Mouse (Mus musculus) layer of hippocampus, postnatal 36 days (tissue): ENCODE results near the gene Hexim2. TPM values are rescaled to one million over a fixed set of nuclear protein-coding genes. Genes with fewer than 3 reads are reported as not detected.

Experiments used
- DNase-seq, 2 experiments: peaks; one replicate each; pipeline ENCODE4 v3.0.0; 2022
- total RNA-seq, 2 experiments: library from RNA; stranded (reverse); gene quantifications; 2 replicates each; pipeline ENCODE4 v1.2.3; 2021

Hexim2 gene
- total RNA-seq, 2 experiments from 2014 or later = 14.8 to 14.9 TPM

GRCm38 (mm10) chr11:103112552-103112912 is 19.7 kb upstream of the Hexim2 start:
- DNase-seq = no peak

GRCm38 (mm10) chr11:103113005-103113404 is 19.2 kb upstream of the Hexim2 start:
- no peak for DNase-seq

GRCm38 (mm10) chr11:103113771-103114170 is 18.5 kb upstream of the Hexim2 start:
- no peak for DNase-seq

GRCm38 (mm10) chr11:103114270-103114943 is 17.8 kb upstream of the Hexim2 start:
- DNase-seq = no peak

- peak; percentile 81 to 84 for DNase-seq
These were observed 16.8 kb upstream of the Hexim2 start for GRCm38 (mm10) chr11:103115163-103116007.

- peak; percentile 100 for DNase-seq
These were observed 16.0 kb upstream of the Hexim2 start, which contains the start of gene Hexim1 for GRCm38 (mm10) chr11:103116008-103116818. Gene Hexim1, plus strand, starts transcription at chr11:103116231.

GRCm38 (mm10) chr11:103116959-103117590 is 15.2 kb upstream of the Hexim2 start:
- peak; percentile 72 for DNase-seq

GRCm38 (mm10) chr11:103117591-103118009 is 14.6 kb upstream of the Hexim2 start:
- peak in 1 of 2 experiments; percentile 49 for DNase-seq

- DNase-seq = no peak
These were observed 13.4 kb upstream of the Hexim2 start for GRCm38 (mm10) chr11:103118866-103119265.

GRCm38 (mm10) chr11:103119609-103120008 is 12.6 kb upstream of the Hexim2 start:
- DNase-seq = no peak

- no peak for DNase-seq
These were observed 11.9 kb upstream of the Hexim2 start for GRCm38 (mm10) chr11:103120315-103120714.

GRCm38 (mm10) chr11:103132576-103133455 is 587 bp downstream of the Hexim2 start:
- DNase-seq = peak; percentile 100

- no peak for DNase-seq
These were observed 1.4 kb downstream of the Hexim2 start for GRCm38 (mm10) chr11:103133456-103134185.

GRCm38 (mm10) chr11:103134221-103134620 is 2.0 kb downstream of the Hexim2 start:
- no peak for DNase-seq

GRCm38 (mm10) chr11:103136039-103136577 is 3.9 kb downstream of the Hexim2 start:
- DNase-seq = no peak

- DNase-seq = no peak
These were observed 7.9 kb downstream of the Hexim2 start for GRCm38 (mm10) chr11:103139951-103140762.

- no peak for DNase-seq
These were observed 8.5 kb downstream of the Hexim2 start for GRCm38 (mm10) chr11:103140763-103141100.

- DNase-seq = no peak
These were observed 9.1 kb downstream of the Hexim2 start for GRCm38 (mm10) chr11:103141101-103141943.

GRCm38 (mm10) chr11:103141944-103142255 is 9.7 kb downstream of the Hexim2 start:
- DNase-seq = no peak
